Mouse (Mus musculus) central nervous system, embryonic 14 days (tissue): ENCODE data around the gene Atxn3. TPM values are rescaled to one million over a fixed set of nuclear protein-coding genes. Genes with fewer than 3 reads are reported as not detected.

Source experiments
- polyA plus RNA-seq: library from polyadenylated mRNA; depleted of rRNA; stranded (reverse); fragments of >200 nt; gene quantifications from 2 replicates; pipeline ENCODE4 v1.2.3, GENCODE M21; 2012; rRNA removed

Gene Atxn3
- polyA plus RNA-seq, result 14.2 and 16.0 TPM in 2 replicates

DNA sequence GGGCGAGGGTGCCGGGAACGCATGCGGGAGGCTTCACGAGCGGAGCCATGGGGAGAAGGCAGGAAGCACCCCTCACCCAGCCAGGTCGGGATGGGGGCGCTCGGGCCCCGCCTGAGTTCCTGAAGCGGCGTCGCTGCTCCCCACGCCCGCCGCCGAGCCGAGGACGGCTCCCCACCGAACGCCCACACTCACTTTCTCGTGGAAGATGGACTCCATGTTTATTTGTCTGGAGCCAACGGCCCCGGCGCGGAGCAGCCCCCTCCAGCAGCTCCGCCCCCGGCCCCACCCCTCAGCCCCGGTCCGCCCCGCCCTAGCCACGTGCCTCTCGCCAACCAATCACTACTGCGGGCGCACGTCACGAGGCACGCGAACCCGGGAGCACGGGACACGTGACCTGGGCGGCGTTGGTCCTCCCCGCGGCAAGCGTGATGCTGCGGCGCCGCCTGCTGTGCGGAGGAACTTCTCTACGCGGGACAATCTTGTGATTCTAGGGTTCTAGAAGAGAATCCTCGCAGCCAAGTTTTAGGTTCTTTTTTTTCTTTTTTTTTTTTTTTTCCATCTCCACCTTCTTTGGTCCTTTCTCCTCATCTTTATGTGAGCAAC is at the start of gene Atxn3:
Gene Atxn3 (minus strand): TSS at position 305 of the 603 bp plus-strand sequence.

DNA sequence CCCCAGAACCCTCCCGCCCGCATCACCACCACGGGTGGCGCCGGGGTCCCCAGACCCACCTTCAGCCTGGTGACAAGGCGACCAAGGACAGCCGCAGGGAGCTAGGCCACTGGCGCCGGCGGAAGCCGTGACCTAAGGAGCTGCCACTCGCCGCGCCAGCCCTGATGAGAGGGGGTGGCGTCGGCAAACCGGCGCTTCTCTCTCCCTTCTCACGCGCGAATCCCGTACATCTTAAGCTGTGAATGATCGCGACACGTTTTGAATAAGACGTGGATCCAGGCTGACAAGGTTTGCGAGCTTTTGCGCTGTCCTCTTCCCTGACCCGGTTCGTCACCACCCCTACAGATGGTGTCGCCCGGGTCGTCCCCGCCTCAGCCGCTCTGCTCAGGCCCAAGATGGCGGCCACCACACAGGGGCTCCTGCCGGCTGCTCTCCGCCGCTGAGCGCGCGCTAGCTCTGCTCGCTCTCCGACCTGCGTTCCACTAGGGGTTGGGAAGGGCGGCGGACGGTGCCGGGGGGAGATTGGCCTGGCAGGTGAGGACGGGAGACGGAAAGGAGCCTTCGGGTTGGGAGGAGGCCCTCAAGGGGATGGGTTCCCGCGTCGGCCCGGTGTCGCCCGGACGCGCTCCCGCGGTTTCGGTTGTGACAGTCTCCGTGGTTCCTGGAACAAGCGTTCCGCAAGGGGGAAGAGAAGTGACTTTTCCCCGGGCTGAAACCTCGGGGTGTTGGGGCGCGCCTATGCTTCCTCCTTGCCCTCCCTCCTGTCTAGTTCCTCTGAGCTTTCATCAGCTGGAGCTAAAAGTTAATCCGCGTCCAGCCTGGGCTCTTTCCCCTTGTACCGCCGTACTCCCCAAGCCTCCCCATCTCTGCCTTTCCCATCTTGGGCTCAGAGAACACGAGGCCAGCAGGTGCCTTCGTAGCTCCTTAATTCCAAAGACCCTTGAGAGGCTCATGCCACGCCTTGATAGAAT is 17.8 kb upstream of the Atxn3 start, which contains the start of gene Cpsf2:
Gene Cpsf2 (plus strand): TSS at position 388 of the 971 bp plus-strand sequence.

DNA sequence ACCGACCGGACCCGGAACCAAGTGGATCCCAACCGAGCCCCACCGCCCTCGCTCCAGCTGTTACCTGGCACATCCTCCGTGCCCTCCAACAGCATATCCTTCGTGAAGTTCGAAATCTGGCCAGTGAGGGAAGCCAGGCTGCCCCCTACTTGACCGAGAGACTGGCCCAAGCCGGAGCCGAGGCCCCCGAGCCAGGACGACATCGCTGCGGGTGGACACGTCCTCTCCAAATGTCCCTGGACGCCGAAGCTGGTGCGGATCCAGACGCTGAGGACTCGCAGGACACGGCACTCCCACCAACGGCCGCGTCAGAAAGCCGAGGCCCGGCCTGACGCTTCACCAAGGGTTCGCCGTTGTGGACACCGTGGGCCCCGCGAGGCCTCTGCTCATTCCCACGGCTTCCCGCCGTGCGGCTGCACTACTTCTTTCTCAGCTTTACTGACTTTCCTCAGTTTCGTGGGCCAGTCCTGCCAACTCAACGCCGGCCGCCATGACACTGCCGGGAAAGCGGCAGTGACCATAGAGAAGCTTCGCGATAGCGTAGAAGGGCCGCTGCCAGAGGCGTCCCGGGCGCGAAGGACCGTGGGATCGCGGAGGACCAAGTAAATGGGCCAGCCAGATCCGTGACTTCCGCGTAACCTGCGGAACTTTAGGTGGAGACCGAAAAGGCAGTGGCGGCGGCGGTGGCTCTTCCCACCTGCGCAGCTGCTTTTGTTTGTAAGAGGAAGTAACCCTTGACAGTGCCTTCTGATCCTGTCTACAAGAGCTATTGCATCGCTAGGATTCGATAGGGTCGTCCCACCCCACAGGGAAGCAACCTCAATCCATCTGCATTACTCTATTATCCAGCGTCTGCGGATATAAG is 45.2 kb downstream of the Atxn3 start, which contains the start of gene Trip11:
Gene Trip11 (minus strand): TSS at position 642 of the 865 bp plus-strand sequence.

Other genes starting within 250 kb of the Atxn3 start
- gene Tc2n, start 239.7 kb downstream of the Atxn3 start, polyA plus RNA-seq, result 0.11 and 0.24 TPM in 2 replicates
- gene Fbln5, start 139.2 kb downstream of the Atxn3 start, polyA plus RNA-seq, result 7.3 and 27.4 TPM in 2 replicates
- 8.3 and 9.0 TPM in 2 replicates for gene Trip11, start 45.0 kb downstream of the Atxn3 start, polyA plus RNA-seq
- 19.8 and 21.3 TPM in 2 replicates for gene Cpsf2, start 17.7 kb upstream of the Atxn3 start, polyA plus RNA-seq
- gene Slc24a4, start 170.5 kb upstream of the Atxn3 start, polyA plus RNA-seq, result 1.7 and 1.8 TPM in 2 replicates